Mouse (Mus musculus): ENCODE results near the gene Aloxe3. TPM values are rescaled to one million over a fixed set of nuclear protein-coding genes. Genes with fewer than 3 reads are reported as not detected.

Aloxe3 gene
- not detected for total RNA-seq (2021)
- long read RNA-seq, experiment 1: 0 reads
- long read RNA-seq, experiment 2: 0 reads

- no peak for DNase-seq
Measured at GRCm38 (mm10) chr11:69125852-69125918, at the start of gene Aloxe3. TSS of gene Aloxe3 (plus strand) at chr11:69125896.

DNA sequence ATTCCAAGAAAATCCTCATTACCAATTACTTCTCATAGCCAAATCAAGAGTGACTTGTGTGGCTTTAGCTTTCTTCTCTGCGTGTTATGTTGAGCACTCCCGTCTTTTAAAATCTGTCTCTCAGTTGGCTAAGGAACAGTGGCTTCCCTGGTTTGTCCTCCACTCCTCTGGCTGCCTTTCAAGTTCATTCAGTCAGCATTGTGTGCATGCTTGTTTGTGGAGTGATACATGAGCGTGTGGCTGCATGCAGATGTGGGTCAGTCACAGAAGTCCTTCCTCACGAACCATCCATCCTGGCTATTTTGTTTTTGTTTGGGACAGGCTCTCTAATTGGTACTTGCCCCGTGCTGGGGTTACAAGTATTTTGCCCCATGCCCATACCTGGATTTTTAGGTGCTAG is 49.1 kb upstream of the Aloxe3 start:
- DNase-seq: peak in 1 of 2 experiments; percentile 45

DNA sequence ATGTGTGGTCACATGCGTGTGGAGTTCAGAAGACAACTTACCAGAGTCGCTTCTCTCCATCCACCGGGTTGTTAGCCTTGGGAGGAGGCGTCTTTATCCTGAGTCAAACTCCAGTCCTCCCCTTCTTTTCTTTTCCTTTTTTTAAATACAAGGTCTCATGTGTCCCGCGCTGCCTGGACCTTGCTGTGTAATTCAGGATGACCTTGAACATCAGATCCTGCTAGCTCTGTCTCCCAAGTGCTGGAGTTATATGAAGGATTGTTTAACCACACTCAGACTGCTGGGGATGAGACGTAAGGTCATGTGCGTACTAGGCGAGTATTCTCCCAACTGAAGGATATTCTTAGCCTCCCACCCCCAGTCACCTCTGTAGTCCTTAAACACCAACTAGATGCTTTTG is 48.4 kb upstream of the Aloxe3 start:
- DNase-seq: no peak

DNA sequence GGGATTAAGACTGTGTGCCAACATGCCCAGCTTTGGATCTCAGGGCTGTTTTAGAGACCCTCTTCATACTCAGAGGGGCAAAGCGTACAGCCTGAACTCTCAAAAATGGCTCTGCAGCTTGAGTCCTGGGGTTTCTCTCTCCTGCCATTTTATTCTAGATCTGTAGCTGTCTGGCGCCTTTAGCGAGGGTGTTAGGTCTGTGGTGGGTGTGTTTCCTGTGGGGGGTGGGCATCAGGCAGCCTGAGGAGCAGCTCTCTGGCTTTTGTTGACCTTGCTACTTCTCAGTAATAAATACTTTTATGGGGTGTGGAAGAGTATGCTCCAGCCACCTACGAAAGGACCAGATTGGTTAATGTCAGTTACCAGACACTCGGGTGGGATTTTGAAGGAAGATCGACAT is 47.7 kb upstream of the Aloxe3 start:
- no peak for DNase-seq

GRCm38 (mm10) chr11:69078805-69079438 is 46.8 kb upstream of the Aloxe3 start:
- peak; percentile 43 to 77 for DNase-seq

- no peak for DNase-seq
Measured at GRCm38 (mm10) chr11:69080102-69080854, 45.4 kb upstream of the Aloxe3 start.

- no peak for DNase-seq
Measured at GRCm38 (mm10) chr11:69080855-69081222, 44.9 kb upstream of the Aloxe3 start.

DNA sequence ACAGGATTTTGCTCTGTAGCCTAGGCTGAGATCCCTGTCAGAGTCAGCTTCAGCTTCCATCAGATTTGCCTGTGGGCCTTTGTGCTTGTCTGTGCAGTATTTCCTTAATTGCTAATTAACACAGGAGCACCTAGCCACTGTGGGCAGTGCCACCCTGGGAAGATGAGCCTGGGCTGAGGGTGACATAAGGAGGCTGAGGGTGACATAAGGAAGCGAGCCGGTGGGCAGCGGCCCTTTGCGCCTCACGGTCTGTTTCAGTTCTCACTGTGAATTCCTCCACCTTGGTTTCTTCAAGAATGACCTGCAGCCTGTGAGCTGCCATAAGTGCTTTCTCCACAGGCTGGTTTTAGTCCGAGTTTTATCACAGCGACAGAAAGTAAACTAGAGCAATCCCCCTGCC is 44.1 kb upstream of the Aloxe3 start:
- no peak for DNase-seq

GRCm38 (mm10) chr11:69085608-69086007 is 40.1 kb upstream of the Aloxe3 start:
- no peak for DNase-seq

DNA sequence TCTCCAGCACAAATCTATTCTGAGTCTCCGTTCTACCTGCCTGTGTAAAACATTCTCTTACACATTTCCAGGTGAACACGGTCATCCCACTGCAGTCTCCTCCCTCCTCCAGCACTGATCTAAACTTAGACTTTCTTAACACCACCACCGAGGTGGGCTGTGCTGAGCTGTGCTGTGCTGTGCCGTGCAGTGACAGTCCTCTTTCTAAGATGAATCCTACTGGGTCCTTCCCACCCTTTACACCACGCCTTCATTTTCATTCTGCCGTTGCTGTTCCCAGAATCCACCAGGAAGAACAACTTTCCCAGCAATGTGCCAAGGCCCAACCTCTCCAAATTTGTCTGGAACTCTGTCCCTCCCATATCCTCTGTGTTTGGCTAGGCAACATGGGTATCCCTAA is 39.3 kb upstream of the Aloxe3 start:
- peak in 1 of 2 experiments; percentile 28 for DNase-seq

- peak in 1 of 2 experiments; percentile 27 for DNase-seq
Measured at GRCm38 (mm10) chr11:69087082-69087481, 38.6 kb upstream of the Aloxe3 start.

DNA sequence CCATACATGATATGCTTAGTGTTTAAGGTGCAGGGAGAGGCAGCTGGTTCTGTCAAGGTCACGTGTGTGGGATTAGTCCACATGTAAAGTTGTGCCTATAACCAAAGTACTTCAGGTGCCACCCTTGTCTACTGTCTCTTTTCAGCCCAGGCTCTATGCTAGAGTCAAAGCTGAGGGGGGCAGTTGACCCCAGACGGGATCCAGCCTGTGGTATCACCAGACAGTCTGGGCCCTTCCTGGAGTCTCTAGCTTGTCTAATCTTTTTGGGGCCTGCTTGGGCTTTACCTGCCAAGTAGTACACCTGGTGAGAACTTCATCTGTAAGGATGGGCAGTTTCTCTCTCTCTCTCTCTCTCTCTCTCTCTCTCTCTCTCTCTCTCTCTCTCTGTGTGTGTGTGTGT is 38.1 kb upstream of the Aloxe3 start:
- peak in 1 of 2 experiments; percentile 19 for DNase-seq

GRCm38 (mm10) chr11:69088103-69088855 is 37.4 kb upstream of the Aloxe3 start, which contains the start of gene Vamp2:
TSS of gene Vamp2 (plus strand) at chr11:69088490.
- DNase-seq: peak; percentile 94

GRCm38 (mm10) chr11:69088856-69089615 is 36.7 kb upstream of the Aloxe3 start:
- DNase-seq: no peak

GRCm38 (mm10) chr11:69089616-69090290 is 35.9 kb upstream of the Aloxe3 start:
- DNase-seq: peak in 1 of 2 experiments; percentile 40

GRCm38 (mm10) chr11:69090367-69090766 is 35.3 kb upstream of the Aloxe3 start:
- no peak for DNase-seq

DNA sequence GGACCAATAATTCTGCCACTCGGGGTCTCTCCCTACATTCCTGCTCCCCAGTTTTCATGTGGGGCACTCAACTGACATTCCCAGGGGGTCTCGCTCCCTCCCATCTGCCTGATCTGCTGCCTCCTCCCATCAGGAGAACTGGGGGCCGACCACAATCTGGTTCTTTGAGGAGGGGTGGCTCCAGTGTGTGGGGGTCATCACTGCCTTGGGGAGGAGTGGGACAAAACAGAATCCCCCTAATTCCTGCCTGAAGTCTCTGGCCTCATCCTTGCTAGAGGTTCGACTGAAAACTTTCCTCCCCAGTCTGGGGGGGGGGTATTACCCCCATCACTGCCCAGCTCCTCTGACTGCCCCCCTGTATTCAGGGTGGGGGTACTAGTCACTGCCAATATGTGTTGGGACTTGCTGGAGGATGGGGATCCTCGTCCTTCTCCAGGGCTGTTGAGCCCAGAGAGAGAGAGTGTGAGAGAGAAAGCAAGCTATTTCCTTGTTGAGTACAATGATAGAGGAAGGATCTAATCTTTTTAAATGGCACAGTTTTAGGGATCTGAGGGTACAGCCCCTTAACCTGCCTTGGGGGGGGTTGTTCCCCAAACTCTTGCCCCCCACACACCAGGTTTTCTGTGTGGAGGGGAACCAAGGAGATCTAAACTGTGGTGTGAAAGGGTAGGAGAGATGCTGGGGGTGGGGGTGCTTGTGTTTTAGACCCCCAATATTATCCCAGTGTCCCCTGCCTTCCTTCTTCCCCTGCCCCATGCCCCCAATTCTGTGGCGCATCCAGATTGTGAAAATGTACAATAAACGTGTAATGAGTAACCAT is 33.9 kb upstream of the Aloxe3 start:
- DNase-seq: peak in 1 of 2 experiments; percentile 12

DNA sequence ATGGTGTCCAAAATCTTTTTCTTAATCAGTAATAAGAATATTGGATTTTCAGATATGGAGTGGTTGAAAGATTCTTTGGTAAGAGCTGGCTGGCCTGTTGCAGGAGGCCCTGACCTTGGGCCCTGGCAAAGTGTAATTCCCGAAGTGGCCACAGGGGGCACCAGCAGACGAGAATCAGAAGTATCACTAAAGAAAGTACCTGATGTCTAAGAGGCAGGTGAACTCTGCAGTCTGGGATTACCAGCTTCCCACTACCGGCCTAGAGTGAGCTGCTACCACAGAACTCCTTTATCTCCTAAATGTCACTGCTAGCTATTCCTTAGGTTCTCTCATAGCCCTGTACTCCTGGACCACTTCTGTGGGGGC is 33.3 kb upstream of the Aloxe3 start:
- peak; percentile 86 to 97 for DNase-seq

- no peak for DNase-seq
Measured at GRCm38 (mm10) chr11:69092871-69093270, 32.8 kb upstream of the Aloxe3 start.

GRCm38 (mm10) chr11:69093856-69094255 is 31.8 kb upstream of the Aloxe3 start:
- peak in 1 of 2 experiments; percentile 33 for DNase-seq

DNA sequence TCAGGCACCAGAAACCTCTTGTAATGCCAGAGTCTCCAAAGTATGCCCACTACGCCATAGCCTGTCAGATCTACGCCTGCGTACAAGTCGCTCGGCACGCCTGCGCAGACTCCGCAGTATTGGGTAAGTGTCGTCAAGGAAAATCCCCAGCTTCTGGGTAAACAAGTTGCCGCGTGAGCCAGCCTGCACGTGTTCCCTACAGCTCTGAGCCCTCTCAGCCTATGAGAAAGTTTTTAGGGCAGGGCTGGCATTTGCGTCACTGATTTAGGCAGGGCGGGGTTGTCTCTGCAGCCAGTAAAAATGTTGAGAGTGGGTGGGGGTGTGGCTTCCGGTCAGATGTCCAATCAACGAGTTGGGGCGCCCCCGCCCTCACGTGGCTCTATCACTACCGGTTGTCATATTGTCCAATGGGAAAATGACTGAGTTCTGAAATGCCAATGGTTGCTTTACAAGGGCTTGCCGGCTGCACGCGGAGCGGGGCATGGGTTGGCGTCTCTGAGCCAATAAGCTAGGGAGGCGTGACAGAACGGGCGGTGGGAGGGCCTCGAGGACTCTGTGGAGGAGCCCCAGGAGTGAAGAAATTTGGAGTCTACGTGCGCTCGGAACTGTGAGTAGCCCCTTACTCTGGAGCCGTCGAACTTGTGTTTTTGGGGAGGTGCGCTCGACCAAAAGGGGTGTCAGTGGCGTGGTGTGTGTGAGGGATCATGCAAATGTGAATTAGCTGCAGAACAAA is 30.8 kb upstream of the Aloxe3 start, which contains the start of gene Per1:
Gene Per1 (plus strand): TSS at position 521 of the 733 bp plus-strand sequence.
- DNase-seq: peak; percentile 99 to 100

All from heart, adult 18-20 months (tissue).